Mouse (Mus musculus) central nervous system, embryonic 11.5 days (tissue): ENCODE results near the gene 4930402H24Rik. TPM values are rescaled to one million over a fixed set of nuclear protein-coding genes. Genes with fewer than 3 reads are reported as not detected.

Experiments used
- polyA plus RNA-seq: library from polyadenylated mRNA; depleted of rRNA; stranded (reverse); fragments of >200 nt; gene quantifications from 2 replicates; pipeline ENCODE4 v1.2.3, GENCODE M21; 2012; rRNA removed

Gene 4930402H24Rik
- polyA plus RNA-seq, result 32.0 and 35.3 TPM in 2 replicates

GRCm38 (mm10) chr2:130905751-130906583 is at the start of gene 4930402H24Rik, which contains the start of gene Atrn:
Gene 4930402H24Rik, minus strand, starts transcription at chr2:130906406.
Gene Atrn, plus strand, starts transcription at chr2:130906495.

GRCm38 (mm10) chr2:130697153-130697810 is 208.9 kb downstream of the 4930402H24Rik start, which contains the start of gene Slc4a11:
Gene Slc4a11, minus strand, starts transcription at chr2:130697519.

DNA sequence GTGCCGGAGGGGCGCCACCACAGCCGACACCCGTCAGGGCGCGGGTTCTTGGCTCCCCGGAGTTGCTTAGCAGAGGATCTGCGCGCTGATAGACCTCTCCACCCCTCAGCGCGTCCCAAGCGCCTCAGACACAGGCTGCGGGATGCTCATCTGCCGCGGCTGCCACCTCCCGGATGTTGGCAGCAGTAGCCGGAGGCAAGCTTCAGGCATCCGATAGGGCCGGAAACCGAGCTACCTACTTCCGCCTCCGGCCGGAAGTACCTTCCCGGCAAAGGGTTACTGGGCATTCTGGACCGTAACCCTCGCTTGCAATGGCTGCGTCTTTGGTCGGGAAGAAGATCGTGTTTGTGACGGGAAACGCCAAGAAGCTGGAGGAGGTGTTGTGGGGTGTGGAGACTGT is 238.6 kb downstream of the 4930402H24Rik start, which contains the start of gene Itpa:
Gene Itpa, plus strand, starts transcription at position 52 of the 400 bp plus-strand sequence.

GRCm38 (mm10) chr2:130664102-130664701 is 242.0 kb downstream of the 4930402H24Rik start, which contains the start of gene Ddrgk1:
Gene Ddrgk1, minus strand, starts transcription at chr2:130664659.

Other genes with a start within 250 kb of the 4930402H24Rik start
- gene Ddrgk1, start 241.7 kb downstream of the 4930402H24Rik start, polyA plus RNA-seq, result 46.3 and 135 TPM in 2 replicates
- gene Itpa, start 238.8 kb downstream of the 4930402H24Rik start, polyA plus RNA-seq, result 95.7 and 115 TPM in 2 replicates
- 1.1 and 1.2 TPM in 2 replicates for gene Slc4a11, start 208.9 kb downstream of the 4930402H24Rik start, polyA plus RNA-seq
- gene Atrn, start 89 bp upstream of the 4930402H24Rik start, polyA plus RNA-seq, result 11.5 and 16.2 TPM in 2 replicates
- gene Gfra4, start 136.7 kb upstream of the 4930402H24Rik start, polyA plus RNA-seq, result 6.8 and 11.1 TPM in 2 replicates
- gene Adam33, start 157.4 kb upstream of the 4930402H24Rik start, polyA plus RNA-seq, result 2.7 and 3.4 TPM in 2 replicates
- 0.17 and 0.20 TPM in 2 replicates for gene Siglec1, start 180.4 kb upstream of the 4930402H24Rik start, polyA plus RNA-seq
- 12.6 and 21.7 TPM in 2 replicates for gene Hspa12b, start 220.9 kb upstream of the 4930402H24Rik start, polyA plus RNA-seq
- not detected in 2 replicates for gene Gm11037, start 227.1 kb upstream of the 4930402H24Rik start, polyA plus RNA-seq